Mouse (Mus musculus) hematopoietic multipotent progenitor cell, adult 10-12 weeks (in vitro differentiated cells): ENCODE results near the gene Hist2h2ac. TPM values are rescaled to one million over a fixed set of nuclear protein-coding genes. Genes with fewer than 3 reads are reported as not detected.

Source experiments
- polyA plus RNA-seq: library from polyadenylated mRNA; stranded (reverse); fragments of >175 nt; gene quantifications from 2 replicates; pipeline ENCODE4 v1.2.3, GENCODE M21; 2012; ENCODE audit warnings: low replicate concordance

Hist2h2ac gene
- polyA plus RNA-seq = 9.9 and 10.9 TPM in 2 replicates

DNA sequence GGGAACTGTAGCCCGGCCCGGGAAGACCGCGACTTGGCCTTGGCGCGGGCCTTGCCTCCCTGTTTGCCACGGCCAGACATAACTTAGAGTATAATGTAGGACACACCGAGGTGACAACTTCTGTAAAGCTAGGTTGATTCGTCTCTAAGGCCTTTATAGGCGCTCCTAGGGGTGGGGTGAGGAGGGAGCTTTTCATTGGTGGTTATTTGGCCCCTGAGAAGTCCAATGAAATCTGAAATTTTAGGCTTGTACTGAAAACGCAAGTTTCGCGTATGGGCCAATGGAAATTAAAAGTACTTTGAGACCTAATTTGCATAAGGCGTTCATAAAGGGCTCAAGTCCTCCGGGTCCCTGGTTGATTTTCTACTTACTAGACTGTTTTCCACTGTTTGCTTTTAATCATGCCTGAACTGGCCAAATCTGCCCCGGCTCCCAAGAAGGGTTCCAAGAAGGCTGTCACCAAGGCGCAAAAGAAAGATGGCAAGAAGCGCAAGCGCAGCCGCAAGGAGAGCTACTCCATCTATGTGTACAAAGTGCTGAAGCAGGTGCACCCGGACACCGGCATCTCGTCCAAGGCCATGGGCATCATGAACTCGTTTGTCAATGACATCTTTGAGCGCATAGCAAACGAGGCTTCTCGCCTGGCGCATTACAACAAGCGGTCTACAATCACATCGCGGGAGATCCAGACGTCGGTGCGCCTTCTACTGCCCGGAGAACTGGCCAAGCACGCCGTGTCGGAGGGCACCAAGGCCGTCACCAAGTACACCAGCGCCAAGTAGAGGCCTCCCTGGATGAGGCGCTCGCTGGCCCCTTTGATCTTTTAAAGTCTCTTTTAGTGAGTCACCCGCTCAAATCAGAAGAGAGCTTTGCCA, at the start of gene Hist2h2ac, which contains the start of gene Hist2h2be:
Hist2h2ac (minus strand) TSS at position 116 of the 875 bp plus-strand sequence.
Hist2h2be (plus strand) TSS at position 355 of the 875 bp plus-strand sequence.

DNA sequence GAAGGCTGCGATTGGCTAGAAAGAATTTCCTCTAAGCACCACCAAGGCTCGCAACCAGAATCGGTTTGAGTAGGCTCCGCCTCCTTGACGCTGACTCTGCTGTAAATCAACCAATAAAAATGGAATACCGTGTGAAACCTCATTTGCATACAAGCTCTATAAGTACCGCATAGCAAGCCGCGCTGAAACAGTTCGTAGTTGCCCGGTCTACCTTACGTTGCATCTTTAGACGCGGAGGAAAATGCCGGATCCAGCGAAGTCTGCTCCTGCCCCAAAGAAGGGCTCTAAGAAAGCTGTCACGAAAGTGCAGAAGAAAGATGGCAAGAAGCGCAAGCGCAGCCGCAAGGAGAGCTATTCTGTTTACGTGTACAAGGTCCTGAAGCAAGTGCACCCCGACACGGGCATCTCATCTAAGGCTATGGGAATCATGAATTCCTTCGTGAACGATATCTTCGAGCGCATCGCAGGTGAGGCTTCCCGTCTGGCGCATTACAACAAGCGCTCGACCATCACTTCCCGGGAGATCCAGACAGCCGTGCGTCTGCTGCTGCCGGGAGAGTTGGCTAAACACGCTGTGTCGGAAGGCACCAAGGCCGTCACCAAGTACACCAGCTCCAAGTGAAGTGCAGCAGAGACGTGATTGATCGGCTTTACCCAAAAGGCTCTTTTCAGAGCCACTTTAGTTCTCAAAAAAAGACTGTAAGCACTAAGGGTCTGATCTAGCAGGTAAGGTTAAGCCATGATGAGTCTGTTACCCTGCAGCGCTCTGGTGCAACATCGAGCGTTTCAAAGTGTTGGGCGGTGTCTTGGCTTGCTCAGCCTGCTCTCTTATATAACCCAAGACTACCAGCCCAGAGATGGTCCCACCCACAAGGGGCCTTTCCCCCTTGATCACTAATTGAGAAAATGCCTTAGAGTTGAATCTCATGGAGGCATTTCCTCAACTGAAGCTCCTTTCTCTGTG, 49.1 kb upstream of the Hist2h2ac start, which contains the start of gene Hist2h2bb:
Hist2h2bb (plus strand) TSS at position 242 of the 964 bp plus-strand sequence.

DNA sequence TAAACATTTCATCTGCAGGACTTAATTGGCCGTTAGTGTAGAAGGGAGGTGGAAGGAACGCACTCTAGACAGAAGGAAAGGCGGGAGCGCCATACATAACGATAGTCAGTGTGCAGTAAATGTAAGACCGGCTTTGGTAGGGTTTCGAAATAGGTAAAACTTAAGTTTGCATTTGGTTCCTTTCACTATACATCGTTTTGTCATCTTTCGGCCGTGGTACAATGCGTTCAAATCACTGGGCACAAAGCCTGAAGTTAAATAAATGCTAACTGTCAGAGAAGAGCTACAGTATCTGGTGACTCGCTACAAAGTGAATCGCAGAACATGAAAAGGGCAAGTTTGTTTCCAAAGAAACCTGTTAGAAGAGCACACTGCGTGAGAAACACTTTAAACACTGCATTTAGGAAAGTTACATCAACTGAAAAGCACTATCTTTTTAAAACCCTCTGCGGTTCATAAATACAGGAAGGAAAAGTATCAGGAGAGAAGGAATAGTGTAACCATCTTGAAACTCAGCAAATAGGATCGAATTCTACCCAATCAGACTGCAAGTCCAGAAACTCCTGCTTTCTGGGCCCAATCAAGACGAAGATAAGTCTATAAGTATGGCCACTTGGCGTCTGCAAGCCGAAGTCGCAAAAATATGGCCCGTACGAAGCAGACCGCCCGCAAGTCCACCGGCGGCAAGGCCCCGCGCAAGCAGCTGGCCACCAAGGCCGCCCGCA, 47.5 kb upstream of the Hist2h2ac start, which contains the start of gene Hist2h3b:
Hist2h3b (plus strand) TSS at position 604 of the 725 bp plus-strand sequence.

DNA sequence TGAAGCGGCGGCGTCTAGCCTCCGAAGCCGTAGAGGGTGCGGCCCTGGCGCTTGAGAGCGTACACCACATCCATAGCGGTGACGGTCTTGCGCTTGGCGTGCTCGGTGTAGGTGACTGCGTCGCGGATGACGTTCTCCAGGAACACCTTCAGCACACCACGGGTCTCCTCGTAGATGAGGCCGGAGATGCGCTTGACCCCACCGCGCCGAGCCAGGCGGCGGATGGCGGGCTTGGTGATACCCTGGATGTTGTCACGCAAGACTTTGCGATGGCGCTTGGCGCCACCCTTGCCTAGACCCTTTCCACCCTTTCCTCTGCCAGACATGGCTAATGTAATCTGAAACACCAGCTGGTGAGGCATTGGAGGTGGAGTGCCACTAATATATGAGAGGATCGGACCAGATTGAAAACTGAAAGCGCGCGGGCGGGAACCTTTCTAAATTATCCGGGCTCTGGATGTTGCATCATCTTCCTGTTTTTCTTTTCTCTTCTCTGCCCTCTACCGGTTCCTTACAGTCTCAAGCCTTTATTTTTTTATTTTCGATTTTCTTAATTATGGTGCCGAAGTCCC, 42.4 kb upstream of the Hist2h2ac start, which contains the start of gene Hist2h4:
Hist2h4 (minus strand) TSS at position 333 of the 572 bp plus-strand sequence.

DNA sequence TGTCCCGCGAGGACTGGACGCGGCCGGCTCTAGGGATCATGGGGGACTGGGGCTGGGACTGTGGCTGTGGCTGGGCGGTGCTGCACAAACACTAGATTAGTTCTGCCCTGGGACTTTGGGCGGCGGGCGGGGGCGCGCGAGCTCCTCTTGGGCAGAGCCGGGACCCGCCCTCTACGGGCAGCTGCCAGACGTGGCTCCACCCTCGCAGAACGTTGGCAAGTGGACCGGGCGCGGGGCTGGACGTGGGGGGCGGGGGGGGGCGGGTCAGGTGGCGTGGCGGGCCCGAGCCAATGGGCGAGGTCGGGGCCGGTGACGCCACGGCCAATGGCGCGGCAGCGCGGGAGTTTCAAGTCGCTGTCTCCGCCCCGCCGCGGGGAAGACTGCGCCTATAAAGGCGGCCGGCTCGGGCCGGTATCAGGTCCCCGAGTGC, 25.8 kb upstream of the Hist2h2ac start, which contains the start of gene Hist2h3c1:
Hist2h3c1 (plus strand) TSS at position 259 of the 430 bp plus-strand sequence.

DNA sequence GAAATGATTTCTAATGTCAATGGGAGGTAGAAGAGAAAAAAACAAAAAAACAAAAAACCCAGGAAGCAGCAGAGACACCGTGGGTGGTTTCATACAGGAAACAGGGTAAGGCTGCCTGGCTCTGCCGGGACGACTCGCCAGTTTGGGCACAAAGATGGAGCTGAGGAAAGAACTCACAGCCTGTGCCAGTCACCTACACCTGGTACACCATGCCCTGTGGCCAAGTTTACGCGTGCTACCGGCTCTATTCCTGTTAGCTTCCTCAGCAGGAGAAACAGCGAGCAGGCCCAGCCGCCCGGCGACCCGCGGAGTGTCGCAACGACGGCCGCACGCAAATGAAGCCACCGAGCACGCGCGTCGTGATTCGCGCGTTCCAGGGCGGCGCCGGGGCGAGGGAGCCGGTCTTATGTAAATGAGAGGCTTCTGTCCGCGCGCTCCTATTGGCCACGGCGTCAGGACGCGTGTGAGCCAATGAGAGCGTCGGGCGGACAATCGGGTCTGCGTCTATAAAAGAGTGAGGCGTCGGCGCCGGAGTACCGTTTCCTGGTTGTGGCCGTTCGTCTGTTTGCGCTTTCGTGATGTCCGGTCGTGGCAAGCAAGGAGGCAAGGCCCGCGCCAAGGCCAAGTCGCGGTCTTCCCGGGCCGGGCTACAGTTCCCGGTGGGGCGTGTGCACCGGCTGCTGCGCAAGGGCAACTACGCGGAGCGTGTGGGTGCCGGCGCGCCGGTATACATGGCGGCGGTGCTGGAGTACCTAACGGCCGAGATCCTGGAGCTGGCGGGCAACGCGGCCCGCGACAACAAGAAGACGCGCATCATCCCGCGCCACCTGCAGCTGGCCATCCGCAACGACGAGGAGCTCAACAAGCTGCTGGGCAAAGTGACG, 24.6 kb upstream of the Hist2h2ac start, which contains the start of gene Hist2h2aa1:
Hist2h2aa1 (plus strand) TSS at position 495 of the 884 bp plus-strand sequence.

DNA sequence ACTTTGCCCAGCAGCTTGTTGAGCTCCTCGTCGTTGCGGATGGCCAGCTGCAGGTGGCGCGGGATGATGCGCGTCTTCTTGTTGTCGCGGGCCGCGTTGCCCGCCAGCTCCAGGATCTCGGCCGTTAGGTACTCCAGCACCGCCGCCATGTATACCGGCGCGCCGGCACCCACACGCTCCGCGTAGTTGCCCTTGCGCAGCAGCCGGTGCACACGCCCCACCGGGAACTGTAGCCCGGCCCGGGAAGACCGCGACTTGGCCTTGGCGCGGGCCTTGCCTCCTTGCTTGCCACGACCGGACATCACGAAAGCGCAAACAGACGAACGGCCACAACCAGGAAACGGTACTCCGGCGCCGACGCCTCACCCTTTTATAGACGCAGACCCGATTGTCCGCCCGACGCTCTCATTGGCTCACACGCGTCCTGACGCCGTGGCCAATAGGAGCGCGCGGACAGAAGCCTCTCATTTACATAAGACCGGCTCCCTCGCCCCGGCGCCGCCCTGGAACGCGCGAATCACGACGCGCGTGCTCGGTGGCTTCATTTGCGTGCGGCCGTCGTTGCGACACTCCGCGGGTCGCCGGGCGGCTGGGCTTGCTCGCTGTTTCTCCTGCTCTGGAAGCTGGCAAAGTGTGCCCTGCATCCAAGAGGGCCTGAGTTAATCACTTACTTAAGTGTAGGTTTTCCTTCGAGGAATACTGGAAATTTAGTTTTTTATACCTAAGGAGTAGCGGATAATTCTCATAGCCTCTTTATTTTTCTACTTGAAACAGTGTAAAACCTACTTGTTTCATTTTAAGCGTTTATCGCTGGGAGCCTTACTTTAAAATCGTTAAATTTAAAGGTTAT, 19.5 kb upstream of the Hist2h2ac start, which contains the start of gene Hist2h2aa2:
Hist2h2aa2 (minus strand) TSS at position 328 of the 850 bp plus-strand sequence.

DNA sequence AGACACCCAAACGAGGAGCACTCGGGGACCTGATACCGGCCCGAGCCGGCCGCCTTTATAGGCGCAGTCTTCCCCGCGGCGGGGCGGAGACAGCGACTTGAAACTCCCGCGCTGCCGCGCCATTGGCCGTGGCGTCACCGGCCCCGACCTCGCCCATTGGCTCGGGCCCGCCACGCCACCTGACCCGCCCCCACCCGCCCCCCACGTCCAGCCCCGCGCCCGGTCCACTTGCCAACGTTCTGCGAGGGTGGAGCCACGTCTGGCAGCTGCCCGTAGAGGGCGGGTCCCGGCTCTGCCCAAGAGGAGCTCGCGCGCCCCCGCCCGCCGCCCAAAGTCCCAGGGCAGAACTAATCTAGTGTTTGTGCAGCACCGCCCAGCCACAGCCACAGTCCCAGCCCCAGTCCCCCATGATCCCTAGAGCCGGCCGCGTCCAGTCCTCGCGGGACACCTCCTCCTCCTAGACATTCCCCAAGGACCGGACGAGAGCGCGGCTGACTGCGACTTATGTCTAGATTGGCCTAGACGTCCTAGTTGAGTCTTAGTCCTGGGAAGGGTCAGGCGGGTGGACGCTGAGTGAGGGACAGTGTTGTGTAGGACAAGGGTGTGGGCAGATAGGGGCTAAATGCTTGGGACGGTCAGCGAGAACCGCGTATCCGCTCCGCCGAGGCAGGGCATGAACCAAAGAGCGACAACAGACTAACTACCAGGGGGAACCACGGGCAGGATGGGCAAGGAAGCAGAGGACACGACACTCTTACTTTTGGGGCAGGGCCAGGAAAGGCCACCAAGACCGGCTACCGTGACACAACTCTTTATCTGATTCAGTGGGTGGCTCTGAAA, 18.5 kb upstream of the Hist2h2ac start, which contains the start of gene Hist2h3c2:
Hist2h3c2 (minus strand) TSS at position 174 of the 840 bp plus-strand sequence.

DNA sequence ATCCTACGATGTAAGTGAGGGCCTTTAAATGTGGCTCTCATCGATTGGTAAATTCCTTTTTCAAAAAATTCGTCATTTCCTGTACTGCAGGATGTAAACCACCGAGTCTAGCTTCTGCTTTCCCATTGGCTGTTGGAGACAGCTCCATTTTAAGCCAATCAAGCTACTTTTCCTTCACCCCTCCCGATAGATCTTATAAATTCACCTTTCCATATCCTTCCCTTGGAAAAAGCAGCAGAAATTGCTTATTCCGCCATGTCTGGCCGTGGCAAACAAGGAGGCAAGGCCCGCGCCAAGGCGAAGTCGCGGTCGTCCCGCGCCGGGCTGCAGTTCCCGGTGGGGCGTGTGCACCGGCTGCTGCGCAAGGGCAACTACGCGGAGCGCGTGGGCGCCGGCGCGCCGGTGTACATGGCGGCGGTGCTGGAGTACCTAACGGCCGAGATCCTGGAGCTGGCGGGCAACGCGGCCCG, 984 bp downstream of the Hist2h2ac start, which contains the start of the genes Bola1 and Hist2h2ab:
Bola1 (minus strand) TSS at position 49 of the 470 bp plus-strand sequence.
Hist2h2ab (plus strand) TSS at position 205 of the 470 bp plus-strand sequence.

DNA sequence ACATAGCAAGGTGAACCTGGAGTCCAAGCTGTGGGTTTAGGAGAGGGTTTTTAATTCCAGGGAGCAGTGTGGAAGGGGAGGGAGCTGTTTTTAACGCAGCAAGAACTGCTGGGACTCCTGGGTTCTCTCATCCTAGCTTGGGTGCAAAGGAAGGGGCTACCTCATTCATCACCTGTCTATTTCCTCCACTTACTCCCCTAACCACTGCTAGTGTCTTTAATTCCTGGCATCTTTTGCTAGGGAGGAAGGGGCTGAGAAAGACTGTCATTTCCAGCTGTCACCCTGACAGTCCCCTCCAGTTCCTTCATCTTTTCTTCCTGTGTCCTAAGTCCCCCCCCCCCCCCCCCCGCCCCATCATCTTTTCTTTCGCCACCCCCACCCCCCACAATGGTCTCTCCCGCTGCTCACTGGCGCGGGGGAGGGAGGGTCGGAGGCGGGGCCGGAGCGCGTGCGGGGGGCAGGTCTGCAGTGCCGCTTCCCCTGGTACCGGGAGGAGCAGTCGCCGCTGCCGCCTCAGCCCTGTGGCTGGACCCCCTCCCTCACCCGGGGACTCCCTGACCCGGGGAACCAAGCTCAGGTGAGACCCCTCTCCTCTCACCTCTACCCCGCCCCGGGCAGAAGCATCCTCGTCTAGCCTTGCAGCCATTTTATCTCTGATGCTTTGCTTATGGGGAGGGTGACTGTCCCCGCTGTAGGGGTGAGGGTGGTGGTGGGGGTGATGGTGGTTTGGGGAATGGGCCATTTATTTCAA, 39.8 kb downstream of the Hist2h2ac start, which contains the start of gene Sv2a:
Sv2a (plus strand) TSS at position 425 of the 751 bp plus-strand sequence.

DNA sequence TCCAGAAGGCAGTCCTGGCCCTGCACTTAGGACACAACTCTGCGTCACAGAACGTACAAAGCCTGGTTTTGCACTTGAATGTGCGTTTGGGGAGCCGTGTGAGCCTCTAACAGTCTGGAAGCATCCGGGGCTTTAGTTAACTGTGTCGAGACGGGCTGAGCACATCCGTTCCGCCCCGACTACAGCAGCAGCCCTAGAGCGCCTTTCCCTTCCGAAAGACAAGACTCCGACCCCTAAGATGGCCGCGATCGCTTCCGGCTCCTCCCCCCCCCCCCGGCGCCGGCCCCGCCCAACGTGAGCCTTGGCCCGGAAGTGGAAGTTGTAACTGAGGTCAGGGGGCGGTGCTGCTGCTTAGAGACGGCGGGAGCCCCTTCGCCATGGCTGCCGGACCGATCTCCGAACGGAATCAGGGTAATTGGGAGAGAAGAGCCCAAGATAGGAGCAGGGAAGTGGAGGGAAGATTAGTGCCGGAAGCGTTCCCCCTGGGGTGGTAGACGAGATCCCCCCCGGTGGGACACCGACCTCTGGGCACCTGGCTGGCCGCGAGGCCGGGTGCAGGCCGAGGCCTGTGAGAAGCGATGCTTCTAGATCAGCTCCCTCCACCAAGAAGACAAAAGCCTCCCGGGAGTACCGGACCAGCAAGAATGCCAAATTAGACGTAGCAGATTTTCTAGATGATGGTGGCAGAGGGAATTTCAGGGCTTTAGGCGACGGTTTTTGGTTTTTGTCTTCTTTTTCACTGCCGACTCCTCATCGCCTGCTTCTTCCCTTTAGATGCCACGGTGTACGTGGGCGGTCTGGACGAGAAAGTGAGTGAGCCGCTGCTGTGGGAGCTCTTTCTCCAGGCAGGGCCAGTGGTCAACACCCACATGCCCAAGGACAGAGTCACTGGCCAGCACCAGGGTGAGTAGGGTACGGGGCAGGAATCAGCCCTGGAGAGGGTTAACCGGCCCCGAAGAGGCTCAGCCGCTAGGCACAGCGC, 48.2 kb downstream of the Hist2h2ac start, which contains the start of gene Sf3b4:
Sf3b4 (plus strand) TSS at position 136 of the 982 bp plus-strand sequence.

